Mouse (Mus musculus): ENCODE results near the gene Catsper2. TPM values are rescaled to one million over a fixed set of nuclear protein-coding genes. Genes with fewer than 3 reads are reported as not detected.
"Not testable (repeated sequence)": the region's sequence is repeated elsewhere in the genome, so short reads cannot be mapped to it uniquely, and the experiment has no call there.

Catsper2 gene
- polyA plus RNA-seq, 1 experiment from 2014 or later, result 1.6 TPM

- no peaks in the 10 kb centered on the region for H3K27me3 ChIP-seq (ENCODE audit: control insufficient read depth, insufficient read depth, low read length)
- peaks cover 16% of the 10 kb centered on the region for H3K4me1 ChIP-seq (ENCODE audit: control insufficient read depth, insufficient read depth, low read length)
- peak overlapping the region; percentile 76 for H3K4me2 ChIP-seq
- peak overlapping the region; percentile 99 for H3K4me3 ChIP-seq (ENCODE audit: low read depth, low read length)
- 88% methylated on average over 3 of the region's 3 CpGs for WGBS
- H3K9me3 ChIP-seq (ENCODE audit: control insufficient read depth, low read length), result no peaks in the 10 kb centered on the region
- H3K36me3 ChIP-seq (ENCODE audit: control insufficient read depth, insufficient read depth, low read length), result peaks cover 8% of the 10 kb centered on the region; the same call in 1 of the 2 replicates
- peak; percentile 39 for DNase-seq (ENCODE audit: low spot score, missing footprints)
- ATAC-seq (ENCODE audit: low FRiP score), result no peak
- no peak overlapping the region for H3K27ac ChIP-seq (ENCODE audit: low read depth, low read length)
- peak overlapping the region; percentile 31; the same call in 1 of the 2 replicates for H3K9ac ChIP-seq (ENCODE audit: low read length)
Measured at GRCm38 (mm10) chr2:121415591-121415990, 2.0 kb upstream of the Catsper2 start.

GRCm38 (mm10) chr2:121415103-121415502 is 1.5 kb upstream of the Catsper2 start:
- Histone ChIP-seq H3K9me3 (ENCODE audit: control insufficient read depth, low read length) (no peaks in the 10 kb centered on the region), H3K4me3 (ENCODE audit: low read depth, low read length) (peak overlapping the region; percentile 99), H3K27ac (ENCODE audit: low read depth, low read length) (no peak overlapping the region), H3K9ac (ENCODE audit: low read length) (peak overlapping the region; percentile 31), H3K4me2 (peak overlapping the region; percentile 76), H3K36me3 (ENCODE audit: control insufficient read depth, insufficient read depth, low read length) (peaks cover 8% of the 10 kb centered on the region; the same call in 1 of the 2 replicates), H3K27me3 (ENCODE audit: control insufficient read depth, insufficient read depth, low read length) (no peaks in the 10 kb centered on the region), H3K4me1 (ENCODE audit: control insufficient read depth, insufficient read depth, low read length) (peaks cover 16% of the 10 kb centered on the region)
- peak; percentile 80 for DNase-seq (ENCODE audit: low spot score, missing footprints)
- no peak for ATAC-seq (ENCODE audit: low FRiP score)
- WGBS, result 78% methylated on average over 3 of the region's 3 CpGs

- peak; percentile 91 for DNase-seq (ENCODE audit: low spot score, missing footprints)
- 1% methylated on average over 32 of the region's 32 CpGs for WGBS
- peak overlapping the region; percentile 99 for H3K4me3 ChIP-seq (ENCODE audit: low read depth, low read length)
Measured at GRCm38 (mm10) chr2:121414139-121414685, 620 bp upstream of the Catsper2 start.

GRCm38 (mm10) chr2:121412843-121413386 is 677 bp downstream of the Catsper2 start:
- DNase-seq (ENCODE audit: low spot score, missing footprints) (no peak), ATAC-seq (ENCODE audit: low FRiP score) (no peak; the same call in 1 of the 2 replicates)

More at GRCm38 (mm10) chr2:121414139-121414685, 620 bp upstream of the Catsper2 start:
- no peaks in the 10 kb centered on the region for H3K9me3 ChIP-seq (ENCODE audit: control insufficient read depth, low read length)
- no peaks in the 10 kb centered on the region for H3K27me3 ChIP-seq (ENCODE audit: control insufficient read depth, insufficient read depth, low read length)
- peaks cover 16% of the 10 kb centered on the region for H3K4me1 ChIP-seq (ENCODE audit: control insufficient read depth, insufficient read depth, low read length)
- peak; percentile 55 for ATAC-seq (ENCODE audit: low FRiP score)
- peaks cover 8% of the 10 kb centered on the region; the same call in 1 of the 2 replicates for H3K36me3 ChIP-seq (ENCODE audit: control insufficient read depth, insufficient read depth, low read length)
- peak overlapping the region; percentile 96 for H3K27ac ChIP-seq (ENCODE audit: low read depth, low read length)
- peak overlapping the region; percentile 99 for H3K9ac ChIP-seq (ENCODE audit: low read length)
- peak overlapping the region; percentile 76 for H3K4me2 ChIP-seq

GRCm38 (mm10) chr2:121408160-121408559 is 5.4 kb downstream of the Catsper2 start:
- Histone ChIP-seq H3K36me3 (ENCODE audit: control insufficient read depth, insufficient read depth, low read length) (no peaks in the 10 kb centered on the region), H3K9ac (ENCODE audit: low read length) (no peak overlapping the region), H3K27ac (ENCODE audit: low read depth, low read length) (no peak overlapping the region), H3K27me3 (ENCODE audit: control insufficient read depth, insufficient read depth, low read length) (no peaks in the 10 kb centered on the region), H3K9me3 (ENCODE audit: control insufficient read depth, low read length) (no peaks in the 10 kb centered on the region), H3K4me1 (ENCODE audit: control insufficient read depth, insufficient read depth, low read length) (no peaks in the 10 kb centered on the region), H3K4me3 (ENCODE audit: low read depth, low read length) (no peak overlapping the region), H3K4me2 (no peak overlapping the region)
- WGBS, result 30% methylated on average over 4 of the region's 4 CpGs
- ATAC-seq (ENCODE audit: low FRiP score) (no peak), DNase-seq (ENCODE audit: low spot score, missing footprints) (peak; percentile 76)

More at GRCm38 (mm10) chr2:121412843-121413386, 677 bp downstream of the Catsper2 start:
- H3K27me3 ChIP-seq (ENCODE audit: control insufficient read depth, insufficient read depth, low read length), result no peaks in the 10 kb centered on the region
- peaks cover 1% of the 10 kb centered on the region; the same call in 1 of the 2 replicates for H3K36me3 ChIP-seq (ENCODE audit: control insufficient read depth, insufficient read depth, low read length)
- H3K4me1 ChIP-seq (ENCODE audit: control insufficient read depth, insufficient read depth, low read length), result peaks cover 16% of the 10 kb centered on the region
- H3K4me2 ChIP-seq, result peak overlapping the region; percentile 76
- H3K4me3 ChIP-seq (ENCODE audit: low read depth, low read length), result peak overlapping the region; percentile 99
- H3K27ac ChIP-seq (ENCODE audit: low read depth, low read length), result peak overlapping the region; percentile 96
- peak overlapping the region; percentile 99 for H3K9ac ChIP-seq (ENCODE audit: low read length)
- H3K9me3 ChIP-seq (ENCODE audit: control insufficient read depth, low read length), result no peaks in the 10 kb centered on the region
- WGBS, result 15% methylated on average over 4 of the region's 4 CpGs

- H3K4me2 ChIP-seq, result no peak overlapping the region
- no peak overlapping the region for H3K4me3 ChIP-seq (ENCODE audit: low read depth, low read length)
- H3K36me3 ChIP-seq (ENCODE audit: control insufficient read depth, insufficient read depth, low read length), result no peaks in the 10 kb centered on the region
- ATAC-seq (ENCODE audit: low FRiP score), result no peak
- no peaks in the 10 kb centered on the region for H3K27me3 ChIP-seq (ENCODE audit: control insufficient read depth, insufficient read depth, low read length)
- no peak overlapping the region for H3K9ac ChIP-seq (ENCODE audit: low read length)
- H3K9me3 ChIP-seq (ENCODE audit: control insufficient read depth, low read length), result no peaks in the 10 kb centered on the region
- H3K27ac ChIP-seq (ENCODE audit: low read depth, low read length), result no peak overlapping the region
- DNase-seq (ENCODE audit: low spot score, missing footprints), result no peak
- no peaks in the 10 kb centered on the region for H3K4me1 ChIP-seq (ENCODE audit: control insufficient read depth, insufficient read depth, low read length)
Measured at GRCm38 (mm10) chr2:121403296-121403695, 10.3 kb downstream of the Catsper2 start.

- H3K4me2 ChIP-seq, result no peak overlapping the region
- H3K4me1 ChIP-seq (ENCODE audit: control insufficient read depth, insufficient read depth, low read length), result no peaks in the 10 kb centered on the region
- H3K27me3 ChIP-seq (ENCODE audit: control insufficient read depth, insufficient read depth, low read length), result no peaks in the 10 kb centered on the region
- WGBS, result 11% methylated on average over 8 of the region's 8 CpGs
- H3K9me3 ChIP-seq (ENCODE audit: control insufficient read depth, low read length), result no peaks in the 10 kb centered on the region
- H3K9ac ChIP-seq (ENCODE audit: low read length), result no peak overlapping the region
- H3K4me3 ChIP-seq (ENCODE audit: low read depth, low read length), result no peak overlapping the region
- no peak for ATAC-seq (ENCODE audit: low FRiP score)
- peak; percentile 99 for DNase-seq (ENCODE audit: low spot score, missing footprints)
- H3K27ac ChIP-seq (ENCODE audit: low read depth, low read length), result no peak overlapping the region
- no peaks in the 10 kb centered on the region for H3K36me3 ChIP-seq (ENCODE audit: control insufficient read depth, insufficient read depth, low read length)
Measured at GRCm38 (mm10) chr2:121396624-121397023, 17.0 kb downstream of the Catsper2 start.

- H3K9ac ChIP-seq (ENCODE audit: low read length); H3K27me3 ChIP-seq (ENCODE audit: control insufficient read depth, insufficient read depth, low read length); H3K4me1 ChIP-seq (ENCODE audit: control insufficient read depth, insufficient read depth, low read length); H3K36me3 ChIP-seq (ENCODE audit: control insufficient read depth, insufficient read depth, low read length); H3K9me3 ChIP-seq (ENCODE audit: control insufficient read depth, low read length); H3K27ac ChIP-seq (ENCODE audit: low read depth, low read length); ATAC-seq (ENCODE audit: low FRiP score); H3K4me2 ChIP-seq; H3K4me3 ChIP-seq (ENCODE audit: low read depth, low read length); DNase-seq (ENCODE audit: low spot score, missing footprints): not testable (repeated sequence)
- 95% methylated on average over 14 of the region's 17 CpGs for WGBS
Measured at GRCm38 (mm10) chr2:121386961-121387575, 26.5 kb downstream of the Catsper2 start, which contains the start of gene Strc. Strc (minus strand) TSS chr2:121387168.

GRCm38 (mm10) chr2:121374766-121375165 is 38.8 kb downstream of the Catsper2 start:
- WGBS, result 66% methylated on average over 2 of the region's 2 CpGs
- Histone ChIP-seq H3K9ac (ENCODE audit: low read length) (no peak overlapping the region), H3K4me3 (ENCODE audit: low read depth, low read length) (no peak overlapping the region), H3K27ac (ENCODE audit: low read depth, low read length) (no peak overlapping the region), H3K27me3 (ENCODE audit: control insufficient read depth, insufficient read depth, low read length) (no peaks in the 10 kb centered on the region), H3K4me2 (no peak overlapping the region), H3K9me3 (ENCODE audit: control insufficient read depth, low read length) (no peaks in the 10 kb centered on the region), H3K36me3 (ENCODE audit: control insufficient read depth, insufficient read depth, low read length) (no peaks in the 10 kb centered on the region), H3K4me1 (ENCODE audit: control insufficient read depth, insufficient read depth, low read length) (no peaks in the 10 kb centered on the region)
- no peak for DNase-seq (ENCODE audit: low spot score, missing footprints)
- ATAC-seq (ENCODE audit: low FRiP score), result no peak
